Comparison of ENCODE assay signal across 17 mouse cellular contexts in genomic region chr1:191179846-191180245, GRCm38 (mm10). TPM values are rescaled to one million over a fixed set of nuclear protein-coding genes. Genes with fewer than 3 reads are reported as not detected.
A peak's percentile ranks its signal among the peaks of the same experiment; 100 is the strongest.
DNase-seq lines count a peak whose midpoint lies in the region; ATAC-seq and TF ChIP-seq lines count a peak whose summit lies in the region.
"Had no signal": no experiment of that assay in that cellular context is flagged by ENCODE, and none has a peak within 500 bp of the region (broad histone marks: within the 10 kb centered on the region; RNA-seq: fewer than 3 reads in every experiment).

No protein-coding gene starts in this region.

- WGBS in heart, embryonic 14.5 days = 32% methylated on average over 2 of the region's 2 CpGs
- WGBS in lung, embryonic 14.5 days = 6% methylated on average over 2 of the region's 2 CpGs
- 19% methylated on average over 2 of the region's 2 CpGs for WGBS in intestine, embryonic 14.5 days

- no peak overlapping the region for H3K4me3 ChIP-seq in heart, embryonic 14.5 days (ENCODE audit: control insufficient read depth in 1 of 2, insufficient read depth in 1 of 2, low read depth in 1 of 2, low read length in 2 of 2)
- no peak overlapping the region for H3K4me3 ChIP-seq in lung, embryonic 14.5 days (ENCODE audit: low read depth, low read length)
- H3K4me3 ChIP-seq in intestine, embryonic 14.5 days (ENCODE audit: low read depth, low read length) = no peak overlapping the region
- H3K4me3 ChIP-seq: embryonic facial prominence, embryonic 15.5 days; forebrain, embryonic 13.5 days; hindbrain, embryonic 12.5 days; left cerebral cortex, adult 2 months; midbrain, embryonic 10.5 days had no signal

- DNase-seq in heart, adult 18-20 months = no peak
- peak; percentile 37 for DNase-seq in lung, embryonic 14.5 days
- no peak for DNase-seq in lung, postnatal 36 days
- peak; percentile 59 for DNase-seq in intestine, embryonic 14.5 days (ENCODE audit: low spot score)
- DNase-seq in yolk sac, embryonic 10.5 days (ENCODE audit: low spot score) = peak; percentile 64
- DNase-seq in urinary bladder, postnatal 4 days (ENCODE audit: low spot score in 2 of 2) = no peak
- DNase-seq: cerebellum, postnatal 25 days had no signal

- peaks cover 26% of the 10 kb centered on the region for H3K36me3 ChIP-seq in heart, embryonic 14.5 days (ENCODE audit: control insufficient read depth, insufficient read depth, low read length)
- H3K36me3 ChIP-seq in lung, embryonic 14.5 days (ENCODE audit: insufficient read depth) = no peaks in the 10 kb centered on the region
- H3K36me3 ChIP-seq in intestine, embryonic 14.5 days (ENCODE audit: control insufficient read depth, insufficient read depth, low read length) = no peaks in the 10 kb centered on the region
- H3K36me3 ChIP-seq: embryonic facial prominence, embryonic 15.5 days; hindbrain, embryonic 12.5 days; midbrain, embryonic 10.5 days had no signal

- H3K27me3 ChIP-seq in heart, embryonic 14.5 days (ENCODE audit: control insufficient read depth, insufficient read depth, low read length) = peaks cover 5% of the 10 kb centered on the region; the same call in 1 of the 2 replicates
- peaks cover 23% of the 10 kb centered on the region for H3K27me3 ChIP-seq in lung, embryonic 14.5 days (ENCODE audit: insufficient read depth, low read length)
- H3K27me3 ChIP-seq in intestine, embryonic 14.5 days (replicated peaks; ENCODE audit: control insufficient read depth, insufficient read depth, low read length) = peaks cover 21% of the 10 kb centered on the region

- H3K4me2 ChIP-seq in heart, embryonic 14.5 days (ENCODE audit: low read length) = peak overlapping the region; percentile 35
- H3K4me2 ChIP-seq in lung, embryonic 14.5 days = peak overlapping the region; percentile 2; the same call in 1 of the 2 replicates
- H3K4me2 ChIP-seq in intestine, embryonic 14.5 days (ENCODE audit: low read length) = peak overlapping the region; percentile 1; the same call in 1 of the 2 replicates
- H3K4me2 ChIP-seq: embryonic facial prominence, embryonic 15.5 days; forebrain, embryonic 13.5 days; hindbrain, embryonic 12.5 days had no signal

- H3K4me1 ChIP-seq in heart, embryonic 14.5 days (ENCODE audit: control insufficient read depth in 2 of 2, insufficient read depth in 2 of 2, low read length in 2 of 2) = peaks cover 30 to 46% of the 10 kb centered on the region in 2 experiments
- H3K4me1 ChIP-seq in lung, embryonic 14.5 days (ENCODE audit: insufficient read depth) = peaks cover 16% of the 10 kb centered on the region
- peaks cover 40% of the 10 kb centered on the region for H3K4me1 ChIP-seq in intestine, embryonic 14.5 days (replicated peaks; ENCODE audit: control insufficient read depth, insufficient read depth, low read length)

- ATAC-seq in heart, embryonic 14.5 days (ENCODE audit: insufficient number of reproducible peaks, insufficient read depth, low FRiP score, low read depth) = no peak
- no peak for ATAC-seq in lung, embryonic 14.5 days (ENCODE audit: insufficient read depth)
- no peak for ATAC-seq in intestine, embryonic 14.5 days (replicated peaks; ENCODE audit: low FRiP score, low TSS enrichment, low read depth)
- ATAC-seq: CD4-positive, CD25-positive, alpha-beta regulatory T cell, adult 4 months; forebrain, embryonic 13.5 days had no signal

- H3K27ac ChIP-seq in heart, embryonic 14.5 days (replicated peaks in 1 of 2; ENCODE audit: control insufficient read depth in 1 of 2, insufficient read depth in 1 of 2, low read depth in 2 of 2, low read length in 2 of 2) = no peak overlapping the region
- no peak overlapping the region for H3K27ac ChIP-seq in lung, embryonic 14.5 days (ENCODE audit: low read depth)
- H3K27ac ChIP-seq in intestine, embryonic 14.5 days (ENCODE audit: low read depth) = no peak overlapping the region
- H3K27ac ChIP-seq: embryonic facial prominence, embryonic 15.5 days; forebrain, embryonic 13.5 days; hindbrain, embryonic 12.5 days; left cerebral cortex, adult 2 months; liver, embryonic 14.5 days; midbrain, embryonic 10.5 days had no signal

- H3K9ac ChIP-seq in heart, embryonic 14.5 days (ENCODE audit: low read length) = peak overlapping the region; percentile 12; the same call in 1 of the 2 replicates
- no peak overlapping the region for H3K9ac ChIP-seq in lung, embryonic 14.5 days
- no peak overlapping the region for H3K9ac ChIP-seq in intestine, embryonic 14.5 days (ENCODE audit: low read length)
- H3K9ac ChIP-seq: embryonic facial prominence, embryonic 15.5 days; forebrain, embryonic 13.5 days; hindbrain, embryonic 12.5 days; liver, embryonic 14.5 days had no signal

- no peak for TF ChIP-seq CTCF in lung, embryonic 14.5 days (IDR thresholded peaks at IDR 0.05; ENCODE audit: low read depth)

- no peaks in the 10 kb centered on the region for H3K9me3 ChIP-seq in heart, embryonic 14.5 days (ENCODE audit: control insufficient read depth, low read length)
- no peaks in the 10 kb centered on the region for H3K9me3 ChIP-seq in lung, embryonic 14.5 days (ENCODE audit: low read depth, low read length)
- H3K9me3 ChIP-seq in intestine, embryonic 14.5 days (ENCODE audit: control insufficient read depth, low read length) = no peaks in the 10 kb centered on the region
- H3K9me3 ChIP-seq: embryonic facial prominence, embryonic 15.5 days; forebrain, embryonic 13.5 days; hindbrain, embryonic 12.5 days; midbrain, embryonic 10.5 days had no signal

RNA-seq across cellular contexts. Expression of gene Fam71a, which starts 15.2 kb away (rescaled TPM):
- not detected in 2 replicates for polyA plus RNA-seq in heart, embryonic 14.5 days (2014; fragmentation: Nextera tagmentation; extraction: Ambion mirVana)
- not detected for total RNA-seq in heart, adult 18-20 months (2021)
- polyA plus RNA-seq in lung, embryonic 14.5 days (2014; fragmentation: Nextera tagmentation; extraction: Ambion mirVana) = not detected in 2 replicates
- not detected in 2 replicates for polyA plus RNA-seq in intestine, embryonic 14.5 days (2014; fragmentation: Nextera tagmentation; extraction: Ambion mirVana)
- total RNA-seq: adrenal gland, adult 2 months; left cerebral cortex, adult 2 months had no signal
- polyA plus RNA-seq: adrenal gland, adult 2 months; CD4-positive, CD25-positive, alpha-beta regulatory T cell, adult 4 months; embryonic facial prominence, embryonic 15.5 days; forebrain, embryonic 13.5 days; hindbrain, embryonic 12.5 days; liver, embryonic 14.5 days; midbrain, embryonic 10.5 days; stomach, embryonic 14.5 days had no signal

RNA-seq across cellular contexts. Expression of gene Atf3, which starts 38.0 kb away (rescaled TPM):
- polyA plus RNA-seq in heart, embryonic 14.5 days (2014; fragmentation: Nextera tagmentation; extraction: Ambion mirVana) = 15.6 and 17.8 TPM in 2 replicates
- total RNA-seq in heart, adult 18-20 months (2021) = 10 to 100 TPM; 11.7 to 19.1 TPM
- polyA plus RNA-seq in lung, embryonic 14.5 days (2014; fragmentation: Nextera tagmentation; extraction: Ambion mirVana) = 3.7 and 4.5 TPM in 2 replicates
- polyA plus RNA-seq in intestine, embryonic 14.5 days (2014; fragmentation: Nextera tagmentation; extraction: Ambion mirVana) = 4.4 and 4.9 TPM in 2 replicates
- polyA plus RNA-seq: CD4-positive, CD25-positive, alpha-beta regulatory T cell, adult 4 months had no signal

Comparison
In these comparisons a context has a peak if more than half of its experiments do, and no peak if none do; other contexts are left out.
1. DNase-seq: peak in lung, embryonic 14.5 days (single experiment), intestine, embryonic 14.5 days (single experiment) and yolk sac, embryonic 10.5 days (single experiment); none in heart, adult 18-20 months (0 of 2), lung, postnatal 36 days (single experiment) and urinary bladder, postnatal 4 days (0 of 2).
2. Peak in every context shown above with its lines, with median percentiles within 50 percentile points of each other: H3K4me2 ChIP-seq.